Mouse (Mus musculus) cerebellum, adult 2 months (tissue): ENCODE data around the gene Nppa. TPM values are rescaled to one million over a fixed set of nuclear protein-coding genes. Genes with fewer than 3 reads are reported as not detected.
A peak's percentile ranks its signal among the peaks of the same experiment; 100 is the strongest.

Source experiments
- DNase-seq, 2 experiments: peaks; one replicate each; pipeline ENCODE4 v3.0.0; 2021
- H3K27ac ChIP-seq: fragments of 200-500 bp; 2 replicates; pipeline ENCODE4 v1.5.1; 2012; ENCODE audit warnings: low read length, control low read depth, inconsistent platforms; ENCODE audit not compliant: insufficient read depth
- H3K27me3 ChIP-seq: fragments of 200-500 bp; 2 replicates; pipeline ENCODE4 v1.6.1; 2012; ENCODE audit warnings: inconsistent platforms, mild to moderate bottlenecking, low read length, moderate library complexity; ENCODE audit not compliant: control insufficient read depth, insufficient read depth
- H3K4me1 ChIP-seq: fragments of 200-500 bp; 2 replicates; pipeline ENCODE4 v1.6.1; 2011; ENCODE audit warnings: low read length; ENCODE audit not compliant: control insufficient read depth, insufficient read depth
- H3K4me3 ChIP-seq: fragments of 200-500 bp; replicated peaks from 2 replicates; pipeline ENCODE3; 2011; ENCODE audit warnings: mild to moderate bottlenecking, low read depth, low read length, control low read depth; ENCODE audit not compliant: insufficient read depth
- CTCF ChIP-seq: fragments of 200-500 bp; IDR thresholded peaks from 2 replicates; pipeline ENCODE4 v1.5.1; 2011; ENCODE audit warnings: low read depth, mild to moderate bottlenecking, control low read depth, low read length, moderate library complexity, borderline replicate concordance; ENCODE audit not compliant: insufficient read depth
- POLR2A ChIP-seq: fragments of 200-500 bp; IDR thresholded peaks from 2 replicates; pipeline ENCODE4 v1.6.1; 2011; ENCODE audit warnings: low read length, control low read depth, borderline replicate concordance; ENCODE audit not compliant: insufficient read depth
- WGBS: fragments of 180-500 bp; shearing (Covaris S2); methylation state at CpG from one replicate; pipeline ENCODE4 v1.1.7; 2018; 5-methylcytosine and 5-hydroxymethylcytosine counted together
- polyA plus RNA-seq: library from polyadenylated mRNA; depleted of rRNA; stranded (reverse); fragments of >200 nt; gene quantifications from 2 replicates; pipeline ENCODE4 v1.2.3, GENCODE M21; 2012

Gene Nppa
- polyA plus RNA-seq, 1 experiment = not detected

GRCm38 (mm10) chr4:148016981-148017380 lies 16.5 kb downstream of the Nppa start:
- TF ChIP-seq CTCF = no peak
- TF ChIP-seq POLR2A = no peak
- no peak for DNase-seq
- WGBS = 69% methylated on average over 3 of the region's 3 CpGs
- no peak overlapping the region for H3K27ac ChIP-seq
- no peaks in the 10 kb centered on the region for H3K27me3 ChIP-seq
- no peak overlapping the region for H3K4me3 ChIP-seq
- H3K4me1 ChIP-seq = no peaks in the 10 kb centered on the region

- Histone ChIP-seq H3K27ac (no peak overlapping the region), H3K4me3 (no peak overlapping the region), H3K4me1 (no peaks in the 10 kb centered on the region), H3K27me3 (no peaks in the 10 kb centered on the region)
- WGBS = 5% methylated on average over 2 of the region's 2 CpGs
- TF ChIP-seq POLR2A (no peak), CTCF (no peak)
- DNase-seq = no peak
Observed at GRCm38 (mm10) chr4:148018410-148018809, 17.9 kb downstream of the Nppa start.

- no peak overlapping the region for H3K4me3 ChIP-seq
- H3K4me1 ChIP-seq = no peaks in the 10 kb centered on the region
- H3K27ac ChIP-seq = no peak overlapping the region
- DNase-seq = no peak
- WGBS = 88% methylated on average over 3 of the region's 3 CpGs
- H3K27me3 ChIP-seq = no peaks in the 10 kb centered on the region
- TF ChIP-seq POLR2A = no peak
- no peak for TF ChIP-seq CTCF
Observed at GRCm38 (mm10) chr4:148024003-148024402, 23.5 kb downstream of the Nppa start.

GRCm38 (mm10) chr4:148029297-148029696 lies 28.8 kb downstream of the Nppa start:
- no peak for DNase-seq
- WGBS = 91% methylated on average over 7 of the region's 7 CpGs
- H3K4me3 ChIP-seq = no peak overlapping the region
- TF ChIP-seq CTCF = no peak
- TF ChIP-seq POLR2A = no peak
- H3K27me3 ChIP-seq = no peaks in the 10 kb centered on the region
- H3K4me1 ChIP-seq = no peaks in the 10 kb centered on the region; the same call in 1 of the 2 replicates
- H3K27ac ChIP-seq = no peak overlapping the region

GRCm38 (mm10) chr4:148030506-148030905 lies 30.0 kb downstream of the Nppa start:
- no peaks in the 10 kb centered on the region for H3K27me3 ChIP-seq
- 51% methylated on average over 5 of the region's 5 CpGs for WGBS
- TF ChIP-seq CTCF (no peak), POLR2A (no peak)
- H3K4me3 ChIP-seq = no peak overlapping the region
- no peak overlapping the region for H3K27ac ChIP-seq
- no peaks in the 10 kb centered on the region; the same call in 1 of the 2 replicates for H3K4me1 ChIP-seq
- no peak for DNase-seq

GRCm38 (mm10) chr4:148033858-148034410 lies 33.4 kb downstream of the Nppa start:
- no peak for TF ChIP-seq CTCF
- Histone ChIP-seq H3K27me3 (no peaks in the 10 kb centered on the region), H3K27ac (no peak overlapping the region), H3K4me3 (no peak overlapping the region), H3K4me1 (peaks cover 3% of the 10 kb centered on the region; the same call in 1 of the 2 replicates)
- DNase-seq = no peak
- 84% methylated on average over 7 of the region's 7 CpGs for WGBS

GRCm38 (mm10) chr4:148035440-148035839 lies 34.9 kb downstream of the Nppa start:
- 86% methylated on average over 3 of the region's 3 CpGs for WGBS
- TF ChIP-seq CTCF (no peak), POLR2A (no peak)
- no peak for DNase-seq
- no peaks in the 10 kb centered on the region for H3K27me3 ChIP-seq
- H3K27ac ChIP-seq = no peak overlapping the region
- H3K4me3 ChIP-seq = no peak overlapping the region
- peaks cover 11% of the 10 kb centered on the region for H3K4me1 ChIP-seq

GRCm38 (mm10) chr4:148038079-148038599 lies 37.6 kb downstream of the Nppa start:
- Histone ChIP-seq H3K4me3 (peak overlapping the region; percentile 89), H3K27ac (peak overlapping the region; percentile 89), H3K27me3 (no peaks in the 10 kb centered on the region), H3K4me1 (peaks cover 22% of the 10 kb centered on the region)
- TF ChIP-seq POLR2A (no peak), CTCF (no peak)
- DNase-seq = no peak
- WGBS = 5% methylated on average over 26 of the region's 26 CpGs
